Mouse (Mus musculus): ENCODE measurements around the gene Gm9573.

Gm9573 gene

DNA sequence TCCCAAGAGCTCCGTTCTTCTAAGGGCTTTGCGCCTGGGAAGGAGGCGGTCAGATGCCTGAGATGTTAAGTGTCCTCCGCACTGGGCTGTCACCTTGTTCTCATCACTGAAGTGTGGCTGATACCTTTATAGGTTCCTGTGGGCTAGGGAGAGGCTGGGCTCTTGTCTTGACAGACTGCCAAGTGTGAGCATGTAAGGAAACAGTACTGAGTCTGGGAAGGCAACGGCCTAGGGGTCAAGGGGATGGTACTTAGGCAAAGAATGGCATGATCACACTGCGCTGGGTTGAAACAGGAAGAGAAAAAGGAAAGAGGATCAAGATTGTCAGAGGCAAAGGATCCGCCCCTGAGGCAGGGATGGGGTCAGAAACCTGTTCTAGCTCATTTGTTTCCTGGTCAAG, at the start of gene Gm9573:
TSS of gene Gm9573 (minus strand) at position 101 of the 400 bp plus-strand sequence.
- in situ Hi-C loops (cut with MboI, MseI): no loop called here

DNA sequence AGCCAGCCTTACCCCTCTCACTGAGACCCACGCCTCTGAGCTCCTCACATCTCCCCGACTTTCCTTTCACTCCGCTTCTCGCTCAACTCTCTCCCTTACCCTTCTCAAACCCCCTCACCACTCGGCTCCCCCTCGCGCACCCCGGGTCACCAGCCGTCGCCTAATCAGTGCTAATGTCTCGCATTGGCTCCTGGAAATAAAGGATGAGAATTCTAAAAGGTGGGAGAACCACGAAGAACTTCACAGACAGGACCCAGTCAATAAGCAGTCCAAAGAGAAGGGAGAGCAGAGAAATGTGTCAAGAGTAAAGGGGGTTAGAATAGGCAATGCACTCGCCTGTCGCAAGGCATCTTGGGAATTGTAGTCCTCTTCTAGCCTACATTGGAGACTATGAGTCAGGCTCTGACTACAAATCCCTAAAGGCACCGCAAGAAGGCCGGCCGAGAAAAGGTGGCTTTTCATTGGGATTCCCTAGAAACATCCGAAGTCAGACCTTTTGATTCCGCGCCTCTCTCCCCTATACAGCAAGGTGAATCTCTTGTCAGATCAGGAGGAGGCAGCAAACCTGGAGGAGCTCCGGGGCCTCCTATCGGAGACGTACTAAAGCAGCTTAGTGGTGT, 47.1 kb upstream of the Gm9573 start, which contains the start of gene Gtf2h4:
TSS of gene Gtf2h4 (minus strand) at position 324 of the 620 bp plus-strand sequence.
- in situ Hi-C loops (cut with MboI, MseI): no loop called here

DNA sequence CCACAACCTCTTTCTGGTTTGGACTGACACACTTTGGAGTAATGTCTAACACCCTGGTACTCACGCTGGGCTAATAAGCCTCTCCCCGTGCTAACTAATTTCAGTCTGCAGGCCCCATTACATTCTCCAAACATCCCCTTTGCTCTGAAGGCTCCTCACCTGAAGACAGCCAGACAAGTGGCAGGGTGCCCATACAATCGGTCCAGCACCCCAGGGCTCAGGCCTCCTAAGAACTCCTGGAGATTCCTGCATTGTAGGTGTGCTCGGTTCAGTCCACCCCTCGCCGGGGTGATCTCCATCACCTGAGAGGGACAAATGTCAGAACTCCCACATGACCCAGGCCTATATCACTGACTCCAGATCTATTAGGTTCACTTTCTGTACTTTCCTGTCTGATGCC, 46.1 kb upstream of the Gm9573 start:
- in situ Hi-C loops (cut with MboI, MseI): no loop called here

DNA sequence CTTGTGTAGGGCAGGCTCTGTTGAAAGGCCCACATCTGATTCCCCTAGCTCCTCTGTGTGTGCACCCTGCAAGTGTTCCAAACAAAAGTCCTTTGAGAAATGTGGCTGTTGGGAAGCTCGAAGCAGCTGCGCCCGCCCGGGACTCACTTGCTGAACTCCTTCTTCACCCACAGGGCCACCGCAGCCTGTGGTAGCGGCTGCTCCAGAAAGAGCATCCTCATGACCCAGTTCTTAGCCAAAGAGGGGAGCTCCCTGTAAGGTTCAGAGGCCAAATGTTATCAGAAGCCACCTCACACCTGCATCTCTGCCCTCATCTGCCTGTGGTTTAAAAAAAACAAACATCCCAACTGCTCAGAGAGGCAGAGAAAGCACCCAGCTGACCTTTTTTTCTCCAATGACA, 45.4 kb upstream of the Gm9573 start:
- in situ Hi-C loops (cut with MboI, MseI): no loop called here

DNA sequence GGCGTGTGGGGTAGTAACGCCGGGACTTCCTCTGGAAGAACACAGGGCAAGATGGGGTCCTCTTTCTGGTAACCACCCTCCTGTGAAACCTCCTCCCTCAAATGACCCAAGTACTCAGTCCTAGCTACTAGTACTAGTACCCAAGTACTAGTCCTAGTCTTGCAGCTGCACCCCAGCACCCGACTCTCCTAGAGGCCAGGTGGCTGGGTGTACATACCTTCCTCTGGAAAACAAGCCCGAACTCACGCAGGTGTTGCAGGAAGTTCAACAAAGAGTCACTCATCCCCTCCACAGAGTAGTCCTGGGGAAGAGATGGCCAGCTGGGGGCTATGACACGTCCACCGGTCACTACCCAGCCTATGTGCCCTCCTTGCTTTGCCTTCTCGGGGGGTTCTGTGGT, 43.3 kb upstream of the Gm9573 start:
- in situ Hi-C loops (cut with MboI, MseI): no loop called here

DNA sequence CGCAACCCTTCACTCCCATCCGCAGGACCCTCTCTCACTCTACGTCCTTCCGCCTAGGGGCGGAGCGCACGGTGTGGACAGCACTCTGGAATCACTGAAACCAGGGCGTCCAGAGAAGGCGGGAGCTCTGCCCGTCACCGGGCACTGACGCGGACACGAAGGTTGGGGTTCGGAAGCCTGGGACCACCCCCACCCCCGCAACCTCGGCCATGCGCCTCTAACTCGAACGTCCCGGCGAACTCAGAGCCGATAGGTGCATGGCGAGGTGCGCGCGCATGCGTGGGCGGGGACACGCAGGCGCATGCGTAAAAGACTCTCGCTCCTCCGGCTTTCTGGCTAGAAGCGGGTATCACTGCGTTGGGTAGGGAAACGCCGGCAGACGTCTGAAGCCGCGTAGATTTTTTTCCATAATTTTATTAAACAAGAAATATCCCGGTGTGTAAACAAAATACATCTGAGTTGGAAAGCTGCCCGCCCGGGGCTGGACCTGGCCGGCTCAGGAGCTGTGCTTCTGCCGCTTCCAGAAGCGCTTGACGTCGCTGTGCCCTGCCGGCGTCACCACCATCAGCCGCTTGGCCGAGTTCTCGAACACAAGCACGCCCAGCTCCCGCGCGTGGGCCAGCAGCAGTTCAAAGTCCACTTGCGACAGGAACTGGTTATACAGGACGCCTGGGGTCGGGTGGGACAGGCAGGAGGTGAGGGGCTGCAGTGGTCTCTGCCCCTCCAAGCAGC, 41.1 kb upstream of the Gm9573 start, which contains the start of gene Vars2:
TSS of gene Vars2 (minus strand) at position 259 of the 732 bp plus-strand sequence.
- in situ Hi-C loops (cut with MboI, MseI): no loop called here

DNA sequence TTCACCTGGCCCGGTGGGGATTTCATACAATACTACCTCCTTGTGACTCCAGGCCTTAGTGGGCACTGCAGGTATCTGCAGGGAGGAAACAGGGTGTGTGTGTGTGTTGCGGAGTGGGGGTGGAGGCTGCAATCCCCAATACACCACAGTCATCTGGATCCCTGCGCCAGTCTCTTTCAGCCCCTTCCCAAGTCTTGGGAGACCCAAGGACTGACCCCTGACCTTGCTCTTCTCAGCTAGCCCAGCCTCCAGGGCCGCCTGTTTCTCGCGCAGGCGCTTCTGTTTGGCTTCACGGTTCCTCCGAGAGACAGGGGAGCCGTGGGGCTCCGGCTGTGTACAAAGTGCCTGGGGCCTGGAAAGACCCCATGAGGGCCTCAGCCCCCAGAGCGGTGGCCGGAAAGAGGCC, 40.4 kb upstream of the Gm9573 start:
- in situ Hi-C loops (cut with MboI, MseI): no loop called here

DNA sequence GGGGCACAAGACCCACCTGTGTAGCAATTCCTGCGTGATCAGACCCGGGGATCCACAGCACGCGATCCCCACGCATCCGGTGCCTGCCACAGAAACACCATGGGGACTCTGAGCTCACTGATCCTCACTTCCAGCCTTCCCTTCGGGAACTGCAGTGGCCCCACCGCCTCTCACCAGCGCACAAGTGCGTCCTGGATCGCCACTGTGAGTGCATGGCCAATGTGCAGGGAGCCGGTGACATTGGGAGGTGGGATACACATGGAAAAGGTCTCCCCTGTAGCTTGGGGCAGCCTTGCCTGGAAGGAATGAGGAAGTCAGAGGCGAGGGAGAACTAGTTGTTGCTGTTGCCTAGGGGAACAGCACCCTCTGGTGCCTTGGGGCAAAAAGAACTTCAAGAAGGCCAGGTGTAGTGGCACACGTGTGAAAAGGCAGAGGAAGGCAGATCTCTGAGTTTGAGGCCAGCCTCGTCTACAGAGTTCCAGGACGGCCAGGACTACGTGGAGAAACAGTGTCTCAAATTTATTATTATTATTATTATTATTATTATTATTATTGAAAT, 39.6 kb upstream of the Gm9573 start:
- in situ Hi-C loops (cut with MboI, MseI): no loop called here

DNA sequence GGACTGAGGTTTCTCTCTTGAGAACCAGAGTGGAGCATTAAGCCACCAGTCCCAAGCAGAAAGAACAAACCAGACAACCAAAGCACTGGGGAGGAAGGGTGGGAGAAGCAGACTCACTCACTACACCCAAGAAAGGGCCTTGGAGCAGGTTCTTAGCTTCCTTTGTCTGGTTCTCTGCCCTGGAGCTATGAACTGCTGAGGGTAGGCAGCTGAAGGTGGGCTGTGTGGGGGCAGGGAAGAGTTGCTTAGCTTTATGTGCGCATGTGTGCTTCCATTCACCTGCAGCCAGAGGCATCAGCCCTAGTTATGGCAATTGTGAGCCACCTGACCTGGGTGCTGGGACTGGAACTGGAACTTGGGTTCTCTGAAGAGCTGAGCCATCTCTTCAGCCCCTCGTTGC, 26.6 kb upstream of the Gm9573 start:
- in situ Hi-C loops (cut with MboI, MseI): no loop called here

DNA sequence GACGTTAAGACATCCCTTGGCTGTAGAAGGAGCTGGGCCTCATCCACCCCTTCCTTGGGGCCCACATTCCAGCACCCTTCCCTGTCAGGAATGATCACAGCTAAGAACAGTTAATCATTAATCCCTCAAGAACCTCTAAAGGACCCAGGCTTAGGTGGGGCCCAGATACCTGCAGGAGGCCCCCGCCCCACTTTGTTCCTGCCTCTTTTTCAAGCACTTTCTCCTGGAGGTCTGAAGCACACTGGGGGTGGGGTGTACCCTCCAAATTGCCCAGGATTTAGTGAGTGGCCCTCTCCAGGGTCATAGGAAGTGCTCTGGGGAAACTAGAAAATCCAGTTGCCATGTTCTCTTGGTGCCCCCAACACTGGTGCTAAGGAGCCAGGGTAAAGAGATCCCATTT, 23.0 kb upstream of the Gm9573 start:
- in situ Hi-C loops (cut with MboI, MseI): no loop called here

DNA sequence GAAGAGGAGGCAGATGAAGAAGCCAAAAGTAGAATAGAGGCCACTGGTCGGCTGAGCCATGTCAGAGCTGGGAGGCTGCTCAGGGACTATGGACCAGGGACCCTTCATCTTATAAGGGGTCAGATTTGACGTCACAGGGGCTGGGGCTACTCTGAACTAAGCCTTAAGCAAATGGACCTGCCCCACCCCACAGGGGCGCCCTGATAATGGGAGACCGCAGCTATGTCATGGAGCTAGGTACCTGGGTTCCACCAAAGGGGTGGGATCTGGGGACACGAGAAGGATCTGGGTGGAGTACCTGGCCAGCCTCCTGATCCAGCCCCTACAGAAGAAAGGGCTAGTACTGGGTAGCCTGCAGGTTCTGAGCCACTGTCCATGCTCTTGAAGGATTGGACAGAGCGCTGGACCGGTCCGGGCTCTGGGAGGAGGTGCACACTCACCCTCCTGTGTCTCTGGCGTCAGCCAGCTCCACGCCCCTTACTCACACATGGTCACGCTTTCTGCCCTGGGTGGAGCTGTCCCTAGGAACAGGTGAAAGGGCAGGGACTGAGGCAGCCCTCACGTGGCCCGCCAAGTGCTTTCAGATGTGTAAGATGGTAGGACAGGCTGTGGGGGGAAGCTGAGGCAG, 17.3 kb upstream of the Gm9573 start, which contains the start of gene Mucl3:
TSS of gene Mucl3 (minus strand) at position 87 of the 628 bp plus-strand sequence.
- in situ Hi-C loops (cut with MboI, MseI): no loop called here

DNA sequence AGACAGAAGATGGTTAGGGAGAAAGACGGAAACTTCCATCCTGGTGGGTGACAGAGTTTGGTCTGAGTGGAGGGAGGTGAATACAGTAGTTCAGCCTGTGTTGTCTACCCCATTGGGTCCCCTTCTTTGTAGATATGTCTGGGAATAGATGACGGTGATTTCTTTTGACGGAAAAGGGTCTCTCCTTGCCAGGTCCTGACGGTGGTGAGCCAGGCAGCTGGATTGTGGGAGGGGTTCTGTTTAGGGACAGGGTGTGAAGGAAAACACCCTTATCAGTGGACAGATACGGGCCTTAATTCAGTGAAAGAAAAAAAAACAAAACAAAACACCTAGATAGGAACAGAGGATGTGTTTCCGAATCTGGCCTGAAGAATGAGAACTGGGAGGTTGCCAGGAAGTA, 12.9 kb upstream of the Gm9573 start:
- in situ Hi-C loops (cut with MboI, MseI): loop anchor here (5.0 kb wide), 2 partner anchors 93 to 98 kb away; no protein-coding TSS in a partner anchor

DNA sequence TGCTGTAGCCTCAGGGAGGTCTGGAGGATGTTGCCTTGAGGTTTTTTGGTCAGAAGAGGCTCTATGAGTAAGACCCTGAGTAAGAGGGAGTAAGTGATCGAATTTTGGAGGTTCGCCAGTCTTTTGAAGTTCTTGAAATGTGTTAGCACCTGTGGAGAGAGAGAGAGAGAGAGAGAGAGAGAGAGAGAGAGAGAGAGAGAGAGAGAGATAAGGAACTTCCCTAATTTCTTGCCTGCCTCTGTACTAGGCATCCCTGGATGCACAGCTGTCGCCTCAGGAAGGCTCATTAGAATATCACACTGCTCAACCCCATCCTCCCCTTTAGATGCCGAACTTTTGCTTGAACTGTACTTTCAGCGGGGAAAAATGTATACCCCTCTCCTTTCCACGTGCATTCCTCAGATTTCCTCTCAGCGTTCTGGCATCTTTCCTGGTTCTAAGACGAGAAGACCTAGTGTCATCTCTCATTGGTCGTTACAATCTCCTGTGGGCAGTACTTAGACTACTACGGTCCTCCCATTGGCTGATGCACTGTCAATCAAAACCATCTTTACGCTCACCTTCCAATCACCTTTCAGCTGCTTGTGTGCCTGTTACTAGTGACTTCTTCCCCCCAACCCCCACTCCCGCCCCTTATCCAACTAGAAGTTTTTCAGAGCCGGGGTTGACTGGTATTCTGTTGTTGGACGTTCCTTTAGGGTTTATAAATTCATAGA, 12.2 kb upstream of the Gm9573 start:
- in situ Hi-C loops (cut with MboI, MseI): loop anchor here (5.0 kb wide), 2 partner anchors 94 to 99 kb away; no protein-coding TSS in a partner anchor

DNA sequence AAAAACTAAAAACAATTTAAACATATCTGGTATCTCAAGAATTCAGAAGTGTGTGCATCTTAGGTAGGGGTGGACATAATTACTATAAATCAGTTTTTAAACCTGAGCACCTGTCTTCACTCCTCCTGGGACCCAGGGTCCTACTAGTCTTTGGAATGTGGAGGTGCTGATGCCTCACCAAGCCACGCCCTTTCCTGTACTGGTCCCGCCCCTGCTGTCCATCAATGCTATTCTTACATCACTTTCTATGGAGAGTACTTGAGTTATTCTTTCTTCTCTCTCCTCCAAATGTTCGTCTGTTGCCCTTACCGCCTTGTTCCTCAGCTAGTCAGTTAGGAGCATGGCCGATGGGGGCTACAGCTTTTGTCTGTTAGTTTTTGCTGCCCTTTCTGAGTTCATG, 9.9 kb upstream of the Gm9573 start:
- in situ Hi-C loops (cut with MboI, MseI): loop anchor here (5.0 kb wide), 2 partner anchors 96 to 101 kb away; no protein-coding TSS in a partner anchor

DNA sequence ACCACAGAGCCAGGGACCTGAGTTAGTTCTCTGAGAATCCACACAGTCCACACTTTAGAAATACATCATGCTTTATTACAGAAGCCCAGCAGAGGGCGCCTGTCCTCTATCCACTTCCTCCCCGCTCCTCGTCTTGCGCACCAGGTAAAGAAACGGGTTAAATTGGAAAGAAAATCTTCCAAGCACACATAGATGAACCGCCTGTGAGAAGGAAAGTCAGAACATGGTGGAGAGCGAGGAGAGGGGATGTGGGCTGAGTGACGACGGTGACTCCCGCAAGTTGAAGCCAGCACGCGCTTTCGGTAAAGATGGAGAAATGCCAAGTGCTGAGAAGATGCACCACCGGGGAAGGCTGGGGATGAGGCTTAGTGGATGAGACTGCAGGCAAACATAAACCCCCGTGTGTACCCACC, 9.3 kb upstream of the Gm9573 start:
- in situ Hi-C loops (cut with MboI, MseI): loop anchor here (5.0 kb wide), 2 partner anchors 97 to 102 kb away; no protein-coding TSS in a partner anchor

DNA sequence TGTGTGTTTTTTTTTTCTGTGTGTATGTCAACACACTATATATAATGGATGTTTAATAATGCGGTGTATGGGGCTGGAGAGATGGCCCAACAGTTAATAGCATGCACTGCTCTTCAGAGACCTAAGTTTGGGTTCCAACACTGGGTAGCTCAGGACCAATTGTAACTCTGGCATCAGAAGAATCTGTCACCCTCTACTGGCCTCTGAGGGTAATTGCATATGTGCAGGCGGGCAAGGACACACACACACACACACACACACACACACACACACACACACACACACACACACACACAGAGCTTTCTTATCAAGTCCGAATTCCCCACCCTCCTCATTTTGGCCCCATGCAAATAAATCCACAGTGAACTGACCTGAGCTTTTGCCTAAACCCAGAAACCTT, 8.8 kb upstream of the Gm9573 start:
- in situ Hi-C loops (cut with MboI, MseI): loop anchor here (5.0 kb wide), 2 partner anchors 97 to 102 kb away; no protein-coding TSS in a partner anchor

DNA sequence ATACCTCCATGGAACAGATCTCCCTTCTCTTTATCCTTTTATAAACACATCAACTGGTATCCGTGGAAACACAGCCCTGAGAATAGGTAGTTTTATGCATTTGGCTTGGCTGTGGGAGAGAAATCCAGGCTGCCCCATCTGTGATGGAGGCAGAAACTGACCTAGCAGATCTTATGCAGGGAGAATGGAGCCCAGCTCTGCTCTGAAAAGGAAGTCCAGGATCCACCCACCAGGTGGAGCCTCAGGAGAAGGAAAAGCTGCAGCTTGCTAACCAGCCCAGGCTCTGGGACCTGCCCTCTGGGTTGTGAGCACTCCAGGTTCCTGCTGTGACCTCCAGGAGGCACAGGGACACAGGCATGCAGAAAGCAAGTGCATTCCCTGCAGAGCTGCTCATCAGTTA, 7.6 kb upstream of the Gm9573 start:
- in situ Hi-C loops (cut with MboI, MseI): no loop called here

DNA sequence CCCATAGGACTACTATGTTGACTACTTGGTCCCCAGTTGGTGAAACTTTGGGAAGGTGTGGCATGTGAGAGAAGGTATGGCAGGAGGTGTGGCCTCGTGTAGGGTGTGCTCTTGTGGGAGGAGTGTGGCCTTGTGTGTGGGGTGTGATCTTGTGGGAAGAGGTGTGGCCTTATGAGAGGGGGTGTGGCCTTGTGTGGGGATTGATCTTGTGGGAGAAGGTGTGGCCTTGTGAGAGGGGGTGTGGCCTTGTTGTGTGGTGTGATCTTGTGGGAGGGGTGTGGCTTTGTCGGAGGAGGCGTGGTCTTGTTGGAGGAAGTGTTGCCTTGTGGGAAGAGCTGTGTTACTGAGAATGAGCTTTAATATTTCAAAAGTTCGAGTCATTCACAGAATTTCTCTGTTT, 9.3 kb downstream of the Gm9573 start:
- in situ Hi-C loops (cut with MboI, MseI): no loop called here

DNA sequence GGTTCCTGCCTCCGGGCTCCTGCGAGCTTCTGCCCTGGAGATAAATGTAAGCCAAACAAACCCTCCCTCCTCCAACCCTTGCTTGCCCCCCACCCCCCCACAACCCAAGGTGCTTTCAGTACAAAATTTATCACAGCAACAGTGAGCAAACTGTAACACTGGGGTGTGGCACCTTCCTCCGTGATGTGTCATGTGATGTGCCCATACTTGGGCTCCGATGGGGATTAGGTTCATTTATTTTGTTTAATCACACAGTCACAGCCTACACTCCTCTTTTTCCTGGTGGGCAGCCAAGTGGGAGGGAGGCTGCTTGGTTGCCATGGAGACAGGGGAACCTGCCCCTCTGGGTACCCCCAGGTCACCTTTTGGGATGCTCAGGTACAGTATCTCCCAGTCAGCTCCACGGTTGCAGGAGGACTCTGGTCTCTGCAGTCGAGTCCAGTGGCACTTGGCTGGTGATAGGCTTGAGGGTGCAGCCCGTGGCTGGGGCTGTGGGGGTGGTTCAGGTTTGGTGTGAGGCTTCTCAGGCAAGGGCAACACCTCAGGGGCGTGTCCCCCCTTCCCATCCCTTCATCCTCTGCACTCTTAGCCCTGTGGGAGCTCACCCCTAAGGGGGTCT, 24.6 kb downstream of the Gm9573 start:
- in situ Hi-C loops (cut with MboI, MseI): no loop called here

DNA sequence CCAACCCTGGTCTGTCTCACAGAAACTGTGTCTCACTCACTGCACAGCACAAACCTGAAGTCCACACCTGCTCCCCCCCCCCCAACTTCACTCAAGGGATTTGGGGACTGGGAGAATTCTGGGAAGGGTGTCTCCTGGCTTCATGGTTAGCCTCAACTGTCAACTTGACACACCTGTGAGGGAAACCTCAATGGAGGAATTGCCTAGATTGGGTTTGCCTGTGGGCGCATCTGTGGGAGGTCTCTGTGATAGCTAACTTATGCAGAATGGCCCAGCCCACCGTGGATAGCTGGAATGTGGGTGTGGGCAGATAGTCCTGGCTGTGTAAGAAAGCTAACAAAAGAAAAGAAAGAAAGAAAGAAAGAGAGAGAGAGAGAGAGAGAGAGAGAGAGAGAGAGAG, 25.2 kb downstream of the Gm9573 start, which contains the start of gene Sfta2:
TSS of gene Sfta2 (plus strand) at position 301 of the 400 bp plus-strand sequence.
- in situ Hi-C loops (cut with MboI, MseI): no loop called here

DNA sequence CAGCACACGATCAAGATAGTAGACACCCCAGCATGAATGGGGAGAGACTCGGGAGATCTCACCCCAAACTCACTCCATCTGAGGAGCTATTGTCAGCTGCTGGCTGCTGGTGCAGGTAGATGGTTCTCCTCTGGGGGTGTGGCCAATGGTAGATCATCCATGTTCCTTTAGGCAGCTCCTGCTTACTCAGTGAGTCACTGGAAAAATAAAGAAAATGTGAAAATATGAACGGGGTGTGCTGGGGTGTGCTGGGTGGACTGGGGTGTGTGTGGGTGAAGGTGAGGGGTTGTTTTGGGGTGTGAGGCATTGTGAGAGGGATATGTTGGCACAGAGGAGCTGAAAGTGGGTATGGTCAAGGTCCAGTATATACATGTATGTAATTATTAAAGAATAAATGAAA, 29.0 kb downstream of the Gm9573 start:
- in situ Hi-C loops (cut with MboI, MseI): no loop called here

Measured in T-helper 17 cell (primary cell).